Mouse (Mus musculus) heart, adult 2 months (tissue): ENCODE measurements around the gene Purb. TPM values are rescaled to one million over a fixed set of nuclear protein-coding genes. Genes with fewer than 3 reads are reported as not detected.

ENCODE experiments used
- DNase-seq, 2 experiments: peaks; one replicate each; pipeline ENCODE4 v3.0.0; 2021
- H3K27ac ChIP-seq: fragments of 200-600 bp; 2 replicates; pipeline ENCODE4 v1.8.1; 2022
- H3K27me3 ChIP-seq: fragments of 200-500 bp; 2 replicates; pipeline ENCODE4 v1.6.1; 2012; ENCODE audit warnings: mild to moderate bottlenecking, low read length, inconsistent platforms, mixed read lengths; ENCODE audit not compliant: control insufficient read depth, insufficient read depth
- H3K36me3 ChIP-seq: fragments of 200-500 bp; 2 replicates; pipeline ENCODE4 v1.6.1; 2012; ENCODE audit warnings: low read length, inconsistent platforms; ENCODE audit not compliant: control insufficient read depth, insufficient read depth
- H3K4me1 ChIP-seq: fragments of 200-500 bp; 2 replicates; pipeline ENCODE4 v1.6.1; 2011; ENCODE audit warnings: low read length; ENCODE audit not compliant: control insufficient read depth, insufficient read depth
- H3K4me3 ChIP-seq: fragments of 200-600 bp; 2 replicates; pipeline ENCODE4 v1.8.1; 2022
- H3K79me2 ChIP-seq: fragments of 200-500 bp; replicated peaks from 2 replicates; pipeline ENCODE4 v1.6.1; 2012; ENCODE audit warnings: mild to moderate bottlenecking, inconsistent platforms, low read length, moderate library complexity, mixed read lengths; ENCODE audit not compliant: control insufficient read depth, insufficient read depth
- H3K9ac ChIP-seq: fragments of 200-500 bp; 2 replicates; pipeline ENCODE4 v1.6.1; 2012; ENCODE audit warnings: low read depth, mild to moderate bottlenecking, control low read depth, inconsistent platforms, low read length, mixed read lengths
- CTCF ChIP-seq: fragments of 200-600 bp; IDR thresholded peaks from 2 replicates; pipeline ENCODE4 v1.8.1; 2022; ENCODE audit warnings: antibody characterized with exemption, mild to moderate bottlenecking, moderate library complexity
- EP300 ChIP-seq: fragments of 200-500 bp; IDR thresholded peaks from 2 replicates; pipeline ENCODE4 v1.6.1; 2011; ENCODE audit warnings: low read depth, low read length, control low read depth; ENCODE audit not compliant: insufficient read depth
- POLR2A ChIP-seq: fragments of 200-500 bp; IDR thresholded peaks from 2 replicates; pipeline ENCODE4 v1.6.1; 2011; ENCODE audit warnings: mild to moderate bottlenecking, low read depth, low read length, control low read depth; ENCODE audit not compliant: insufficient read depth
- WGBS: fragments of 180-500 bp; shearing (Covaris S2); methylation state at CpG from one replicate; pipeline ENCODE4 v1.1.7; 2018; 5-methylcytosine and 5-hydroxymethylcytosine counted together
- intact Hi-C: fragments of 180-260 bp; cut with DNase I; formaldehyde crosslinking; loops from one replicate; pipeline ENCODE4 v1.15.1; 2025
- polyA plus RNA-seq: library from polyadenylated mRNA; depleted of rRNA; stranded (reverse); fragments of >200 nt; gene quantifications from 2 replicates; pipeline ENCODE4 v1.2.3, GENCODE M21; 2012
- total RNA-seq, 2 experiments: library from RNA; stranded (reverse); gene quantifications; 2 replicates each; pipeline ENCODE4 v1.2.3; 2021

Purb gene
- total and polyA plus RNA-seq, 3 experiments = 5.0 to 31.5 (median 28.0) TPM

- Histone ChIP-seq H3K27me3 (no peaks in the 10 kb centered on the region), H3K4me3 (no peak overlapping the region), H3K27ac (no peak overlapping the region), H3K4me1 (peaks cover 6% of the 10 kb centered on the region; the same call in 1 of the 2 replicates), H3K79me2 (0 out of 2 replicates have a peak, but pooled peaks cover 2% of the 10 kb centered on the region), H3K36me3 (peaks cover 4% of the 10 kb centered on the region; the same call in 1 of the 2 replicates), H3K9ac (no peak overlapping the region)
- WGBS = 77% methylated on average over 4 of the region's 4 CpGs
- DNase-seq = no peak
- intact Hi-C loops = loop anchor here (2.0 kb wide), 2 partner anchors 29 kb away; partner anchors contain the start of gene Purb
- TF ChIP-seq EP300 (no peak), CTCF (0 out of 2 replicates have a peak, but pooled peaks have one; percentile 9), POLR2A (no peak)
Observed at GRCm38 (mm10) chr11:6445441-6445840, 30.3 kb downstream of the Purb start.

- DNase-seq = peak; percentile 99 to 100
- no peaks in the 10 kb centered on the region for H3K27me3 ChIP-seq
- H3K27ac ChIP-seq = peak within 1 kb of the TSS; percentile 98
- intact Hi-C loops = loop anchor here (2.0 kb wide), 2 partner anchors 27 to 31 kb away; partner anchors contain the start of gene Purb
- TF ChIP-seq POLR2A (peak; percentile 38), EP300 (no peak), CTCF (peak; percentile 56)
- 0 out of 2 replicates have a peak, but pooled peaks cover 2% of the 10 kb centered on the region for H3K79me2 ChIP-seq
- WGBS = under 1% methylated on average over 70 of the region's 80 CpGs
- peaks cover 6% of the 10 kb centered on the region; the same call in 1 of the 2 replicates for H3K4me1 ChIP-seq
- peaks cover 4% of the 10 kb centered on the region; the same call in 1 of the 2 replicates for H3K36me3 ChIP-seq
- H3K9ac ChIP-seq = peak within 1 kb of the TSS; percentile 94
- H3K4me3 ChIP-seq = peak within 1 kb of the TSS; percentile 67
Observed at GRCm38 (mm10) chr11:6444077-6444853, 31.5 kb downstream of the Purb start, which contains the start of gene H2afv. Gene H2afv (minus strand): TSS chr11:6444443.

- intact Hi-C loops = loop anchor here (2.0 kb wide), 2 partner anchors 27 to 31 kb away; partner anchors contain the start of gene Purb
- WGBS = under 1% methylated on average over 10 of the region's 10 CpGs
- no peak for TF ChIP-seq CTCF
Observed at GRCm38 (mm10) chr11:6443727-6444076, 32.0 kb downstream of the Purb start.

GRCm38 (mm10) chr11:6443102-6443501 is 32.6 kb downstream of the Purb start:
- peak overlapping the region; percentile 67 for H3K4me3 ChIP-seq
- H3K27me3 ChIP-seq = no peaks in the 10 kb centered on the region
- 25% methylated on average over 4 of the region's 4 CpGs for WGBS
- peak overlapping the region; percentile 94 for H3K9ac ChIP-seq
- TF ChIP-seq EP300 = no peak
- no peak for TF ChIP-seq POLR2A
- no peak for TF ChIP-seq CTCF
- peaks cover 4% of the 10 kb centered on the region; the same call in 1 of the 2 replicates for H3K36me3 ChIP-seq
- H3K79me2 ChIP-seq = peaks cover 3% of the 10 kb centered on the region; the same call in 1 of the 2 replicates
- intact Hi-C loops = no loop called here
- H3K27ac ChIP-seq = peak overlapping the region; percentile 98
- no peak for DNase-seq
- peaks cover 6% of the 10 kb centered on the region; the same call in 1 of the 2 replicates for H3K4me1 ChIP-seq

More at GRCm38 (mm10) chr11:6443727-6444076, 32.0 kb downstream of the Purb start:
- no peak for DNase-seq
- Histone ChIP-seq H3K9ac (peak overlapping the region; percentile 94), H3K36me3 (peaks cover 4% of the 10 kb centered on the region; the same call in 1 of the 2 replicates), H3K79me2 (peaks cover 3% of the 10 kb centered on the region; the same call in 1 of the 2 replicates), H3K4me3 (peak overlapping the region; percentile 67), H3K27me3 (no peaks in the 10 kb centered on the region), H3K27ac (peak overlapping the region; percentile 98), H3K4me1 (peaks cover 6% of the 10 kb centered on the region; the same call in 1 of the 2 replicates)

GRCm38 (mm10) chr11:6442566-6442965 is 33.2 kb downstream of the Purb start:
- no peak overlapping the region for H3K4me3 ChIP-seq
- intact Hi-C loops = no loop called here
- H3K9ac ChIP-seq = no peak overlapping the region
- no peak for DNase-seq
- H3K27me3 ChIP-seq = no peaks in the 10 kb centered on the region
- no peak overlapping the region for H3K27ac ChIP-seq
- H3K4me1 ChIP-seq = peaks cover 6% of the 10 kb centered on the region; the same call in 1 of the 2 replicates
- WGBS = 94% methylated on average over 4 of the region's 4 CpGs
- TF ChIP-seq POLR2A = no peak
- no peak for TF ChIP-seq CTCF
- TF ChIP-seq EP300 = no peak
- H3K36me3 ChIP-seq = peaks cover 4% of the 10 kb centered on the region; the same call in 1 of the 2 replicates
- peaks cover 4% of the 10 kb centered on the region; the same call in 1 of the 2 replicates for H3K79me2 ChIP-seq

- TF ChIP-seq POLR2A (no peak), EP300 (no peak), CTCF (no peak)
- Histone ChIP-seq H3K4me3 (no peak overlapping the region), H3K4me1 (peaks cover 6% of the 10 kb centered on the region; the same call in 1 of the 2 replicates), H3K27me3 (no peaks in the 10 kb centered on the region), H3K9ac (no peak overlapping the region), H3K36me3 (peaks cover 4% of the 10 kb centered on the region; the same call in 1 of the 2 replicates), H3K79me2 (peaks cover 4% of the 10 kb centered on the region; the same call in 1 of the 2 replicates), H3K27ac (no peak overlapping the region)
- WGBS = 97% methylated on average over 4 of the region's 4 CpGs
- no peak for DNase-seq
- intact Hi-C loops = no loop called here
Observed at GRCm38 (mm10) chr11:6440171-6440570, 35.5 kb downstream of the Purb start.
